Comparison of ENCODE assay signal across 8 mouse cellular contexts in the genomic region with DNA sequence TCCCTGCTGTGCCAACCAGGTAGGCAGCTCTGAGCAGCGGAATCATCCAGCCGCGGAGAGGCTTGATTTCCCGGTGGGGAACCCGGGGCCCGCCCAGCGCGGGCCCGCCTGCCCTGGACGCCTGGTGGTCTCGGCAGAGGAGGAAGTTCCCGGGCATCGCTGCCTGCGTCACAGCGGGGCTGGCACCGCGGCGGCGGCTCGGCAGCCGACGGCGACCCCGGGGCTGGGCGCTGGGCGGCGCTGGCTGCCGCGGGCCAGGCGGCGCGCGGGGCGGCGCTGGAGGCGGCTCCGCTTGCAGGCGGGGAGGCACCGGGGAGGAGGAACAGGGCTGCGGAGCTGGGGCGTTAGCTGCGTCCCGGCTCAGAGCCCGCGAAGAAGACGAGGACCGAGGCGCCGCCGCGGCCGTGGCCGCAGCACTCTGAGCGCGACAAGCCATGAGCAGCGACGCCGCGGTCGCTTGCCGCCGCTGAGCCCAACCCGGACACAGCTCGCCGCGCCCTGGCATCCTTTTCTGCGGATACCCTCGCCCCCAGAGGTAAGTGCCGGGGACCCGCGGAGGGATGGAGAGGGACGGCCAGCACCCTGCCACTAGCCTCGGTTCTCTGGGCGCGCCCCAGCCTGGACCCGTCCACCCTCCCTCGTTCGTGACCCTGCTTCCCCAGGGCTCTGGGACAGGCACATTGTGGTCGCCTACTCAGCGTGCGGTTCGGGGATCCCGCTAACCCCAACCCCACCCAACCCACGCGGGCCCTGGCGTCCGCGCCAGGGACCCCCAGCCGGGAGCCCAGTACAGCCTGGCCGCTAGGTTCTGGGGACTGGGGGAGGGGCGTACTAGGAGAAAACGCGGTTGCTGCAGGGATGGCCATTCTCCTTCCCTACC. TPM values are rescaled to one million over a fixed set of nuclear protein-coding genes. Genes with fewer than 3 reads are reported as not detected.
DNase-seq lines count a peak whose midpoint lies in the region; ATAC-seq lines count a peak whose summit lies in the region.

TSS of gene Lrrc8c (plus strand) at position 293 of the 880 bp plus-strand sequence.

- peak; percentile 94 for ATAC-seq in hindbrain, embryonic 12.5 days (ENCODE audit: low FRiP score)

- no peaks in the 10 kb centered on the region for H3K36me3 ChIP-seq in hindbrain, embryonic 12.5 days

- peak; percentile 47 for DNase-seq in R1 (ENCODE audit: low read depth, low spot score)
- peak; percentile 82 to 89 for DNase-seq in cerebellum, postnatal 10 days
- DNase-seq in frontal cortex, postnatal 14 days (ENCODE audit: low spot score in 2 of 2) = peak; percentile 66 to 82
- peak; percentile 78 for DNase-seq in left cerebral cortex, adult 11 months (ENCODE audit: low spot score)
- DNase-seq in lung, postnatal 36 days = peak; percentile 88
- peak; percentile 82 for DNase-seq in retina, embryonic 14.5 days (ENCODE audit: low spot score)
- DNase-seq in thymus, postnatal 36 days = peak; percentile 92 to 95

- peak within 1 kb of the TSS; percentile 87 for H3K27ac ChIP-seq in hindbrain, embryonic 12.5 days

- no peaks in the 10 kb centered on the region for H3K9me3 ChIP-seq in hindbrain, embryonic 12.5 days (replicated peaks)

- peak within 1 kb of the TSS; percentile 89 for H3K4me2 ChIP-seq in hindbrain, embryonic 12.5 days (replicated peaks)

- H3K9ac ChIP-seq in hindbrain, embryonic 12.5 days = peak within 1 kb of the TSS; percentile 84

- H3K27me3 ChIP-seq in hindbrain, embryonic 12.5 days = no peaks in the 10 kb centered on the region

- H3K4me3 ChIP-seq in hindbrain, embryonic 12.5 days = peak within 1 kb of the TSS; percentile 79

- H3K4me1 ChIP-seq in hindbrain, embryonic 12.5 days = peaks cover 19% of the 10 kb centered on the region

- WGBS in hindbrain, embryonic 12.5 days = 0% methylated on average over 92 of the region's 93 CpGs

RNA-seq across cellular contexts. Expression of gene Lrrc8c, which starts in this region (rescaled TPM):
- polyA plus RNA-seq in hindbrain, embryonic 12.5 days (2016; fragmentation: Nextera tagmentation; extraction: Ambion mirVana) = 13.4 and 15.8 TPM in 2 replicates

Comparison
In these comparisons a context has a peak if more than half of its experiments do, and no peak if none do; other contexts are left out.
1. Peak in every context shown above with its lines: DNase-seq, ATAC-seq, H3K4me3 ChIP-seq and H3K27ac ChIP-seq.